Mouse (Mus musculus) MEL (cell line): ENCODE results near the gene Loxl1.

Experiments
- CHD2 ChIP-seq: IDR thresholded peaks from 2 replicates; pipeline ENCODE4 v1.6.1; 2011; ENCODE audit warnings: low read length, improper control_type of control experiment
- CTCF ChIP-seq, 3 experiments: IDR thresholded peaks in 2 of 3; conservative IDR thresholded peaks in 1 of 3; 2 replicates each; pipeline ENCODE4 v1.5.1; 2011 to 2012; ENCODE audit warnings: low read length in 3 of 3, low read depth in 2 of 3, mild to moderate bottlenecking in 2 of 3, improper control_type of control experiment in 1 of 3, inconsistent platforms in 1 of 3, mixed read lengths in 1 of 3, moderate library complexity in 1 of 3; ENCODE audit not compliant: control insufficient read depth in 1 of 3, insufficient read depth in 1 of 3, poor library complexity in 1 of 3, severe bottlenecking in 1 of 3
- MAFK ChIP-seq: IDR thresholded peaks from 2 replicates; pipeline ENCODE4 v1.6.1; 2011; ENCODE audit warnings: low read depth, mild to moderate bottlenecking, low read length, improper control_type of control experiment, borderline replicate concordance
- POLR2A ChIP-seq, 2 experiments: IDR thresholded peaks; 2 replicates each; pipeline ENCODE4 v1.6.1; 2011 to 2012; ENCODE audit warnings: low read length in 2 of 2, mild to moderate bottlenecking in 2 of 2, control low read depth in 1 of 2, improper control_type of control experiment in 1 of 2, low read depth in 1 of 2, moderate library complexity in 1 of 2; ENCODE audit not compliant: control insufficient read depth in 1 of 2, insufficient read depth in 1 of 2, poor library complexity in 1 of 2
- TCF12 ChIP-seq: IDR thresholded peaks from 2 replicates; pipeline ENCODE4 v1.6.1; 2014; ENCODE audit warnings: low read depth, mild to moderate bottlenecking, inconsistent platforms, low read length, improper control_type of control experiment, moderate library complexity

DNA sequence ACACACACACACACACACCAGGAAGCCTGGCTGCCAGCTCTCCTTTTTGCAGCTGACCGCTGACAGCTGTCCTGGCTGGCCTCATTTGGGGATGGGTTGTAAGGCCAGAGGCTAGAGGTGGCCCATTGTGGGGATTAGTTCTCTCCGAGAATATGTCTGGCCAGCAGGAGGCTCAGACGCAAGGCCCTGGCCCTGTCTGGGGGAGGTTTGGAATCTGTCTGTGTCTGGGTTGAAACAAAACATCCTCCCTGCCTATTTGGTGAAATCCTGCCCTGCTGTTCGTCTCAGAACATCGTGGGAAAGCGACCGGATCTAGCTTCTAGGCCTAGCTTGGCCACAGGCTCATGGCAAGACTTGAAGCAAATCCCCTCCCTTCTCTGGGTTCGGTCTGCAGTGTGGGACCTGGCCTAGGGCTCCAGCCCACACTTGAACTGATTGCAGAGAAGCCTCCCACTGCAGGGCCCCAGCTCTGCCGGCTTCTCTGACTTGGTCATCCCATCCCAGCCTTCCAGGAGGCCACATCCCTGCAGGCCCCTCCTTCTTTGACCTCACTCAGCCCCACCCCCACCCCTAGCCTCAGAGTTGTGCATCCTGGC is 17.1 kb downstream of the Loxl1 start:
- TF ChIP-seq CTCF (IDR thresholded peaks at IDR 0.05 in 2 of 3, conservative IDR thresholded peaks at IDR 0.05 in 1 of 3; ENCODE audit: control insufficient read depth in 1 of 3, insufficient read depth in 1 of 3, low read depth in 2 of 3, low read length in 3 of 3, poor library complexity in 1 of 3, severe bottlenecking in 1 of 3) (no peak), POLR2A (IDR thresholded peaks at IDR 0.05; ENCODE audit: control insufficient read depth in 1 of 2, insufficient read depth in 1 of 2, low read depth in 1 of 2, low read length in 2 of 2, poor library complexity in 1 of 2) (no peak), CHD2 (no peak), MAFK (no peak), TCF12 (no peak)
